7 mouse cellular contexts compared by ENCODE assay signal in genomic region chr15:99717386-99718334, GRCm38 (mm10). TPM values are rescaled to one million over a fixed set of nuclear protein-coding genes. Genes with fewer than 3 reads are reported as not detected.
A peak's percentile ranks its signal among the peaks of the same experiment; 100 is the strongest.
DNase-seq lines count a peak whose midpoint lies in the region; ATAC-seq and TF ChIP-seq lines count a peak whose summit lies in the region.

TSS of gene Gpd1 (plus strand) at chr15:99717515.

- H3K4me2 ChIP-seq in forebrain, embryonic 13.5 days = no peak within 1 kb of the TSS

- intact Hi-C loops in heart, postnatal 25 days (cut with DNase I) = loop anchor here (5.0 kb wide), 1 partner anchor 185 kb away; no protein-coding TSS in a partner anchor

- peak within 1 kb of the TSS; percentile 84 for H3K27ac ChIP-seq in forebrain, embryonic 13.5 days

- ATAC-seq in forebrain, embryonic 13.5 days = no peak

- H3K36me3 ChIP-seq in E14TG2a.4 (ENCODE audit: insufficient read depth, low read length) = peaks cover 26% of the 10 kb centered on the region
- peaks cover 64% of the 10 kb centered on the region for H3K36me3 ChIP-seq in forebrain, embryonic 13.5 days (ENCODE audit: poor library complexity, severe bottlenecking)

- H3K4me3 ChIP-seq in E14TG2a.4 (replicated peaks; ENCODE audit: low read length) = peak within 1 kb of the TSS; percentile 20; the same call in 1 of the 2 replicates
- no peak within 1 kb of the TSS for H3K4me3 ChIP-seq in forebrain, embryonic 13.5 days

- TF ChIP-seq CTCF in E14TG2a.4 (conservative IDR thresholded peaks at IDR 0.05; ENCODE audit: low read length) = no peak

- 72% methylated on average over 26 of the region's 26 CpGs for WGBS in forebrain, embryonic 13.5 days

- H3K9ac ChIP-seq in forebrain, embryonic 13.5 days = peak within 1 kb of the TSS; percentile 34

- peak; percentile 82 to 92 for DNase-seq in adrenal gland, adult (ENCODE audit: inconsistent age in 2 of 2, low spot score in 1 of 2)
- DNase-seq in heart, postnatal 25 days (ENCODE audit: low spot score) = peak; percentile 29
- DNase-seq in layer of hippocampus, adult 9-11 months = peak; percentile 83
- DNase-seq in lung, postnatal 36 days = peak; percentile 69
- no peak for DNase-seq in c-Kit-positive CD71-positive TER-119-positive erythroid progenitor cells, embryonic 14.5 days (ENCODE audit: low spot score)

- H3K9me3 ChIP-seq in E14TG2a.4 (ENCODE audit: low read length) = no peaks in the 10 kb centered on the region
- no peaks in the 10 kb centered on the region for H3K9me3 ChIP-seq in forebrain, embryonic 13.5 days (replicated peaks)

- peaks cover 86% of the 10 kb centered on the region for H3K4me1 ChIP-seq in E14TG2a.4 (replicated peaks; ENCODE audit: low read depth, low read length)
- H3K4me1 ChIP-seq in forebrain, embryonic 13.5 days = peaks cover 24% of the 10 kb centered on the region

- peaks cover 14% of the 10 kb centered on the region for H3K27me3 ChIP-seq in E14TG2a.4 (ENCODE audit: insufficient read depth, low read length)
- no peaks in the 10 kb centered on the region for H3K27me3 ChIP-seq in forebrain, embryonic 13.5 days

RNA-seq across cellular contexts. Expression of gene Gpd1, which starts in this region (rescaled TPM):
- 1.2 and 1.3 TPM in 2 replicates for polyA plus RNA-seq in forebrain, embryonic 13.5 days (2015; fragmentation: Nextera tagmentation; extraction: Ambion mirVana)
- 10 to 100 TPM; 54.1 to 67.6 TPM for total RNA-seq in heart, postnatal 25 days (2021)
